8 mouse cellular contexts compared by ENCODE assay signal in genomic region chr14:79321152-79321551, GRCm38 (mm10). TPM values are rescaled to one million over a fixed set of nuclear protein-coding genes. Genes with fewer than 3 reads are reported as not detected.
DNase-seq lines count a peak whose midpoint lies in the region; ATAC-seq and TF ChIP-seq lines count a peak whose summit lies in the region.

No protein-coding gene starts in this region.

- no peak overlapping the region for H3K4me3 ChIP-seq in neural tube, embryonic 11.5 days (ENCODE audit: low read depth, low read length)
- no peak overlapping the region for H3K4me3 ChIP-seq in hindbrain, embryonic 11.5 days (ENCODE audit: low read depth, low read length)
- H3K4me3 ChIP-seq in midbrain, postnatal 0 days (ENCODE audit: low read depth, low read length): no peak overlapping the region

- H3K4me1 ChIP-seq in neural tube, embryonic 11.5 days (ENCODE audit: control insufficient read depth, insufficient read depth, low read length): no peaks in the 10 kb centered on the region
- no peaks in the 10 kb centered on the region for H3K4me1 ChIP-seq in hindbrain, embryonic 11.5 days (replicated peaks; ENCODE audit: control insufficient read depth, insufficient read depth, low read length)
- no peaks in the 10 kb centered on the region for H3K4me1 ChIP-seq in midbrain, postnatal 0 days (ENCODE audit: insufficient read depth, low read length)

- ATAC-seq in neural tube, embryonic 11.5 days (ENCODE audit: insufficient read depth, low FRiP score, low TSS enrichment): peak; percentile 45; the same call in 1 of the 2 replicates
- peak; percentile 92 for ATAC-seq in common myeloid progenitor, adult 5-6 weeks (replicated peaks; ENCODE audit: low read depth, poor library complexity, severe bottlenecking)
- peak; percentile 66; the same call in 1 of the 2 replicates for ATAC-seq in hindbrain, embryonic 11.5 days (ENCODE audit: low FRiP score)
- ATAC-seq in midbrain, postnatal 0 days (ENCODE audit: low FRiP score): peak; percentile 60

- H3K9me3 ChIP-seq in neural tube, embryonic 11.5 days (ENCODE audit: control insufficient read depth, low read length): no peaks in the 10 kb centered on the region
- no peaks in the 10 kb centered on the region for H3K9me3 ChIP-seq in hindbrain, embryonic 11.5 days (ENCODE audit: control insufficient read depth, low read length)
- no peaks in the 10 kb centered on the region for H3K9me3 ChIP-seq in midbrain, postnatal 0 days (ENCODE audit: low read length)

- H3K4me2 ChIP-seq in neural tube, embryonic 11.5 days (ENCODE audit: low read depth): no peak overlapping the region
- no peak overlapping the region for H3K4me2 ChIP-seq in hindbrain, embryonic 11.5 days (replicated peaks; ENCODE audit: low read depth, low read length)
- H3K4me2 ChIP-seq in midbrain, postnatal 0 days (ENCODE audit: low read depth, low read length, poor library complexity, severe bottlenecking): no peak overlapping the region

- 29% methylated on average over 8 of the region's 8 CpGs for WGBS in neural tube, embryonic 11.5 days
- WGBS in hindbrain, embryonic 11.5 days: 28% methylated on average over 8 of the region's 8 CpGs
- 34% methylated on average over 8 of the region's 8 CpGs for WGBS in midbrain, postnatal 0 days

- no peaks in the 10 kb centered on the region for H3K27me3 ChIP-seq in neural tube, embryonic 11.5 days (ENCODE audit: control insufficient read depth, insufficient read depth, low read length)
- H3K27me3 ChIP-seq in hindbrain, embryonic 11.5 days (ENCODE audit: control insufficient read depth, insufficient read depth, low read length): no peaks in the 10 kb centered on the region
- no peaks in the 10 kb centered on the region; the same call in 1 of the 2 replicates for H3K27me3 ChIP-seq in midbrain, postnatal 0 days (ENCODE audit: insufficient read depth, low read length)

- peak; percentile 80 for TF ChIP-seq CTCF in midbrain, postnatal 0 days (IDR thresholded peaks at IDR 0.05)

- H3K36me3 ChIP-seq in neural tube, embryonic 11.5 days (ENCODE audit: control insufficient read depth, insufficient read depth, low read length): no peaks in the 10 kb centered on the region
- no peaks in the 10 kb centered on the region for H3K36me3 ChIP-seq in hindbrain, embryonic 11.5 days (ENCODE audit: control insufficient read depth, insufficient read depth, low read length)
- no peaks in the 10 kb centered on the region for H3K36me3 ChIP-seq in midbrain, postnatal 0 days (ENCODE audit: insufficient read depth, low read length)

- no peak overlapping the region for H3K27ac ChIP-seq in neural tube, embryonic 11.5 days (ENCODE audit: low read depth, low read length)
- no peak overlapping the region for H3K27ac ChIP-seq in hindbrain, embryonic 11.5 days (ENCODE audit: low read depth, low read length)
- H3K27ac ChIP-seq in midbrain, postnatal 0 days (ENCODE audit: low read depth, low read length): no peak overlapping the region

- DNase-seq in neural tube, embryonic 11.5 days (ENCODE audit: low spot score): peak; percentile 44
- no peak for DNase-seq in neural tube, embryonic 10.5 days (ENCODE audit: extremely low spot score, low spot score)
- no peak for DNase-seq in hindbrain, embryonic 11.5 days (ENCODE audit: low spot score)
- DNase-seq in liver: peak; percentile 64
- peak; percentile 67 for DNase-seq in midbrain, postnatal 0 days (ENCODE audit: low spot score)
- DNase-seq in ovary, postnatal 36 days (ENCODE audit: low spot score): no peak
- no peak for DNase-seq in frontal cortex, postnatal 25 days (ENCODE audit: low spot score in 2 of 2)

- no peak overlapping the region for H3K9ac ChIP-seq in neural tube, embryonic 11.5 days (ENCODE audit: low read length)
- H3K9ac ChIP-seq in hindbrain, embryonic 11.5 days (ENCODE audit: low read depth, low read length): no peak overlapping the region
- H3K9ac ChIP-seq in midbrain, postnatal 0 days (replicated peaks; ENCODE audit: low read length, poor library complexity, severe bottlenecking): no peak overlapping the region

RNA-seq across cellular contexts. Expression of gene Rgcc, which starts 19.7 kb away (rescaled TPM):
- 46.2 and 51.8 TPM in 2 replicates for polyA plus RNA-seq in neural tube, embryonic 11.5 days (2014; fragmentation: Nextera tagmentation; extraction: Ambion mirVana)
- 23.2 and 35.5 TPM in 2 replicates for total RNA-seq in common myeloid progenitor, adult 5-6 weeks (2017)
- 33.0 and 41.9 TPM in 2 replicates for polyA plus RNA-seq in hindbrain, embryonic 11.5 days (2014; fragmentation: Nextera tagmentation; extraction: Ambion mirVana)
- 34.2 and 64.3 TPM in 2 replicates for total RNA-seq in midbrain, postnatal 0 days (2014; rRNA removed)
- 29.9 and 40.6 TPM in 2 replicates for polyA plus RNA-seq in midbrain, postnatal 0 days (2015; fragmentation: Nextera tagmentation; extraction: Ambion mirVana)

Comparison
In these comparisons a context has a peak if more than half of its experiments do, and no peak if none do; other contexts are left out.
1. DNase-seq: peak in neural tube, embryonic 11.5 days (single experiment), liver (single experiment) and midbrain, postnatal 0 days (single experiment); none in neural tube, embryonic 10.5 days (single experiment), hindbrain, embryonic 11.5 days (single experiment), ovary, postnatal 36 days (single experiment) and frontal cortex, postnatal 25 days (0 of 2).
2. Peak in every context shown above with its lines, with median percentiles within 50 percentile points of each other: ATAC-seq.